Mouse (Mus musculus) forebrain, embryonic 10.5 days (tissue): ENCODE data around the gene Tax1bp3. TPM values are rescaled to one million over a fixed set of nuclear protein-coding genes. Genes with fewer than 3 reads are reported as not detected.

ENCODE experiments used
- DNase-seq: peaks from one replicate; pipeline ENCODE4 v3.0.0-alpha.2; 2017; ENCODE audit warnings: low spot score; ENCODE audit errors: extremely low spot score
- H3K27ac ChIP-seq: fragments of 300-500 bp; sonication (generic); 2 replicates; pipeline ENCODE4 v1.5.1; 2016; ENCODE audit warnings: mild to moderate bottlenecking
- H3K27me3 ChIP-seq: fragments of 300-500 bp; sonication (generic); 2 replicates; pipeline ENCODE4 v1.6.1; 2016; ENCODE audit warnings: mild to moderate bottlenecking; ENCODE audit not compliant: poor library complexity, severe bottlenecking
- H3K36me3 ChIP-seq: fragments of 300-500 bp; sonication (generic); replicated peaks from 2 replicates; pipeline ENCODE4 v1.6.1; 2016; ENCODE audit warnings: mild to moderate bottlenecking, moderate library complexity
- H3K4me1 ChIP-seq: fragments of 300-500 bp; sonication (generic); 2 replicates; pipeline ENCODE4 v1.6.1; 2016
- H3K4me3 ChIP-seq: fragments of 300-500 bp; sonication (generic); 2 replicates; pipeline ENCODE4 v1.5.1; 2016; ENCODE audit warnings: mild to moderate bottlenecking, moderate library complexity
- H3K9me3 ChIP-seq: fragments of 300-500 bp; sonication (generic); 2 replicates; pipeline ENCODE4 v1.6.1; 2016; ENCODE audit warnings: mild to moderate bottlenecking, moderate library complexity
- WGBS: fragments of 180-500 bp; shearing (Covaris S2); methylation state at CpG from one replicate; pipeline ENCODE4 v1.1.7; 2016; 5-methylcytosine and 5-hydroxymethylcytosine counted together
- polyA plus RNA-seq: library from polyadenylated mRNA; unstranded; fragments of >200 nt; fragmentation: Nextera tagmentation; extraction: Ambion mirVana; gene quantifications from 2 replicates; pipeline ENCODE4 v1.2.1, GENCODE M21; 2016

Gene Tax1bp3
- polyA plus RNA-seq, 1 experiment from 2014 or later = 143 TPM

DNA sequence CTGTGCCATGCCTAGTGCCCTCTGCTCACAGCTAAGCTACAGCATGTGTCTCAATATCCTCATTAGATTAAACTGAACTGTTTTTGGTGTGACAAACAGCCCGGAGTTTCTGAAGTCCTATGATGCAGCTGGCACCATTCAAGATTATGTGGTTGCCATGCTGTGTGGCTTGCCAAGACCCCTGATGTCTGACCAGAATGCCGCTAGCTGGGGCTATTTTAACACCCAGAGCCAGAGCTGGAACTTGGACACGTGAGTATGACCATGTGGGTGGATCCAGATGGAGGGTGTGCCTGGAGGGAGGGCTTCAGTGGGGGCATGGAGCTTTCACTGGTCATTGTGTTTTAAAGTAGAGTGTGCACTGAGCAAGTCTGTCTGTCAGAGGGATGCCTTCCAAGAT is 37.1 kb downstream of the Tax1bp3 start:
- 82% methylated on average over 3 of the region's 3 CpGs for WGBS
- H3K27ac ChIP-seq = no peak overlapping the region
- no peaks in the 10 kb centered on the region for H3K27me3 ChIP-seq
- no peaks in the 10 kb centered on the region for H3K4me1 ChIP-seq
- no peak overlapping the region for H3K4me3 ChIP-seq
- no peaks in the 10 kb centered on the region for H3K9me3 ChIP-seq
- H3K36me3 ChIP-seq = no peaks in the 10 kb centered on the region
- no peak for DNase-seq

DNA sequence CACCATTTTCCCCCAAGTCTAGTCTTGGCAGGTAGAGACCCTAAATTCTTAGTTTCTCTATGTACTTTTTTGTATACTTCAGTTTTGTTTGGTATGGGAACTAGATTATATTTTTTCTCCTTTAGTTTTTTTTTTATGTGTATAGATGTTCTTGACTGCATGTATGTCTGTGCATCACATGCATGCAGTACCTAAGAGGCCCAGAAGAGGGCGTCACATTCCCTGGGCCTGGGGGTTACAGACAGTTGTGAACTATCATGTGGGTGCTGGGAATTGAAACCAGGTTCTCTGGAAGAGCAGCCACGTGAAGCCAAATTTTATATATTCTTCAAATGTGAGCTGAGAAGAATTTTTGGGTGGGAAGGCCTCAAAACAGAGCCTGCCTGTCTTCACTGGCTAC is 42.8 kb downstream of the Tax1bp3 start:
- Histone ChIP-seq H3K27ac (no peak overlapping the region), H3K4me1 (no peaks in the 10 kb centered on the region), H3K9me3 (no peaks in the 10 kb centered on the region), H3K36me3 (no peaks in the 10 kb centered on the region), H3K4me3 (no peak overlapping the region), H3K27me3 (no peaks in the 10 kb centered on the region)
- 58% methylated on average over 2 of the region's 2 CpGs for WGBS
- DNase-seq = no peak

DNA sequence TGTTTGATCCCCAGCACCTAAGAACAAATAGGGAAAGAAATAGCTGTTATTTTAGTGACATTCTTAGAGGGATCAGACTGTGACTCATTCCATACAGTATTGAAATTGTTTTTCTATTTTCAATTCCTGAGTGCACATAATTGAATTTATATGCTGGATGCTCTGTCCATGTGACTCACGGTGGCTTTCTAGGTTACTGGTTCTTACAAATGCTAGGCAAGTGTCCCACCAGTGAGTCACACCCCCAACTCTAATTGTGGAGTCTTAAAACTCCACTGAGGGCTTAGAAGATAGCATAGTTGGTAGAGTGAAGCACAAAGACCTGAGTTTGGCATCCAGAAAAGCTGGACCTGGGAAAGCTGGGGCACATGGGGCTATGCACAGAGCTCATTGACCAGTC is 43.8 kb downstream of the Tax1bp3 start:
- H3K9me3 ChIP-seq = no peaks in the 10 kb centered on the region
- 89% methylated on average over 1 of the region's 1 CpGs for WGBS
- H3K36me3 ChIP-seq = no peaks in the 10 kb centered on the region
- no peak overlapping the region for H3K27ac ChIP-seq
- no peaks in the 10 kb centered on the region for H3K27me3 ChIP-seq
- no peaks in the 10 kb centered on the region for H3K4me1 ChIP-seq
- H3K4me3 ChIP-seq = no peak overlapping the region
- DNase-seq = no peak

DNA sequence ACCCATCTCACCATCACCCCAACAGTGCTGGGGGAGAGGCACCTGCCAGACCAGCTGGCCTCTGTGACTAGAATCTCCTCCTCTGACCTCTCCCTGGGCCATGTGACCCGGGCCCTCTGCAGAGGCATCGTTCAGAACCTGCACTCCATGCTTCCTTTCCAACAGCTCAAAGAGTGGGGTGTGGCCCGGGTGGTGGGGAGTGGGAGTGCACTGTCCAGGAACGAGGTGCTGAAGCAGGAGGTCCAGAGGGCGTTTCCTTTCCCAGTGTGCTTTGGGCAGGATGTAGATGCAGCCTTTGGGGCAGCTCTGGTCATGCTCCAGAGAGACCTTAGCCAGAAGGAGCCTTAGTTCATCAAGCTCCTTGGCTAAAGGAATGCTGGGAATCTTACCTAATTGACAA is 46.0 kb downstream of the Tax1bp3 start:
- Histone ChIP-seq H3K9me3 (no peaks in the 10 kb centered on the region), H3K27me3 (no peaks in the 10 kb centered on the region), H3K27ac (no peak overlapping the region), H3K36me3 (no peaks in the 10 kb centered on the region), H3K4me1 (no peaks in the 10 kb centered on the region), H3K4me3 (no peak overlapping the region)
- DNase-seq = no peak
- 55% methylated on average over 5 of the region's 5 CpGs for WGBS

DNA sequence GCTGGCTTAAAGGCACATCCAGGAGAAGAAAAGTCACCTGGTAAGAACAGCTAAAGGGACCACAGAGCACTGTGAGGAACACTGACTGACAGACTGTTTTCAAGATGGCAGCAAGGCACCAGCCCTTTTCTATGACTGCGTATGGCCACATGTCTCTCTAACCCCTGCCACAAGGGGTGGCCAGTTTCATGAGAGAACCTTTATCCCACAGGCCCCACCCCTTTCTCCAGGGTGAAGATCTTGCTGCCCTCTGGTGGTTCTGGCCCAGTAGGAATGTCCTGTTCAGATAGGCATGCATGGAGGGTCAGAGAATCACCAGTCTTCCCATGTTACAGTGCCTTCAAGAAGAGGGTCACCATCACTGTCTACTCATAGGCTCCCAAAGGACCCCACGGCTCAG is 47.1 kb downstream of the Tax1bp3 start:
- Histone ChIP-seq H3K4me1 (no peaks in the 10 kb centered on the region), H3K27ac (no peak overlapping the region), H3K4me3 (no peak overlapping the region), H3K36me3 (no peaks in the 10 kb centered on the region), H3K27me3 (no peaks in the 10 kb centered on the region), H3K9me3 (0 out of 2 replicates have a peak, but pooled peaks cover 2% of the 10 kb centered on the region)
- no peak for DNase-seq
- WGBS = 82% methylated on average over 2 of the region's 2 CpGs

DNA sequence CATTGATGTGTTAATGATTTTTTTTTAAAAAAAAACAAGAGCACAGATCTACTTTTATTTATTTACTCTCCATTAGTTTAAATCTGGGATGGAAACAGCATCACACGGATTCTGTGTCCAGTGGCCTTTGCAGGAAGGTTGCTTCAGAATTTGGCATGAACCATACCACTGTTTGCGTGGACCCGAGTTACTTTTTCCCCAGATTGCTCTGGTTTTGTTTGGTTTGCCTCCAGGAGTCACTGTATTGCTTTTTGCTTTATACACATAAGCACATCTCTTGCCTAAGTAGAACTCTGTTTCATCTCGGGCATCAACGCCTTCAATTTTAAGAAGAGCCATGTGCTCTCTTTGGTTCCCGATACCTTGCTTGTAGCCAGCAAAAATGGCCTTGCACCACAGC is 49.0 kb downstream of the Tax1bp3 start:
- Histone ChIP-seq H3K9me3 (0 out of 2 replicates have a peak, but pooled peaks cover 5% of the 10 kb centered on the region), H3K36me3 (no peaks in the 10 kb centered on the region), H3K27me3 (no peaks in the 10 kb centered on the region), H3K27ac (no peak overlapping the region), H3K4me1 (no peaks in the 10 kb centered on the region), H3K4me3 (no peak overlapping the region)
- WGBS = 93% methylated on average over 6 of the region's 6 CpGs
- DNase-seq = no peak

DNA sequence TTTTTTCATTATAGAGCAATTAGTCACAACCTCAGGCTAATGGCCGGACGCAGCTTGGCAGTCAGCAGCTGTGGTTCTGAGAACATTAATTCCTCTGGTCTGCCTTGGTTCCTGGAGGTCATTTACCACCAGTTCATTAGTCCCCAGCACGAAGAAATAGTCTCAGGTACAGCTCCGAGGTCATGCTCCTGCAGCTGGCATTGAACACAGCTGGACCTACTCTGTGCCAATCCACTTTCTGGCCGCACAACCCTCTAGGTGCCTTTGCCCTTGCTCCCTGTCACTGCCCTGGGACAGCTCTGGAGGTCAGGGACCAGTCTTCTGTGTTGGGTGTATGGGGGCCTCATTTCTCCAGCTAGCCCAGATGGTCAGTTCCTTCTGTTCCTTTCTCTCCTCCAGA is 52.0 kb downstream of the Tax1bp3 start:
- H3K9me3 ChIP-seq = 0 out of 2 replicates have a peak, but pooled peaks cover 5% of the 10 kb centered on the region
- H3K36me3 ChIP-seq = no peaks in the 10 kb centered on the region
- no peak overlapping the region for H3K4me3 ChIP-seq
- no peaks in the 10 kb centered on the region for H3K27me3 ChIP-seq
- WGBS = 89% methylated on average over 5 of the region's 5 CpGs
- no peak for DNase-seq
- H3K27ac ChIP-seq = no peak overlapping the region
- no peaks in the 10 kb centered on the region for H3K4me1 ChIP-seq

DNA sequence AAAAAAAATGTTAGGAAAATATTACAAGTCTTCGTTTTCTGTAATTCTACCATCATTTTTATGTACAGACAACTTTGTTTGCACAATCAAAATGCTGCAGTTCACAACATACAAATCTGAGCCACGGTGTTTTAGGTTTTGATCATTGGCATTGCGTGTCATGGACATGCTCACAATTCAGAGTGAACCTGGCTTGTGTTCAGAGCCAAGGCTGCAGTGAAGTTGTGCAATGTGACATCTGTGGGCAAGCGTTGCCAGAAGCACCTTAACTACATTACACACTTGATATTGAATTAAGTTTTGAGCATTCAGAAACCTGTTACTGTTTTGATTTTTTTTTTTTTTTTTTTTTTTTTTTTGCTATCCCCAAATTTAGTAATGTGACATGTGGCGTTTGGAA is 53.2 kb downstream of the Tax1bp3 start:
- Histone ChIP-seq H3K27ac (no peak overlapping the region), H3K9me3 (0 out of 2 replicates have a peak, but pooled peaks cover 5% of the 10 kb centered on the region), H3K36me3 (no peaks in the 10 kb centered on the region), H3K4me3 (no peak overlapping the region), H3K4me1 (no peaks in the 10 kb centered on the region), H3K27me3 (no peaks in the 10 kb centered on the region)
- DNase-seq = no peak
- WGBS = 92% methylated on average over 5 of the region's 5 CpGs

DNA sequence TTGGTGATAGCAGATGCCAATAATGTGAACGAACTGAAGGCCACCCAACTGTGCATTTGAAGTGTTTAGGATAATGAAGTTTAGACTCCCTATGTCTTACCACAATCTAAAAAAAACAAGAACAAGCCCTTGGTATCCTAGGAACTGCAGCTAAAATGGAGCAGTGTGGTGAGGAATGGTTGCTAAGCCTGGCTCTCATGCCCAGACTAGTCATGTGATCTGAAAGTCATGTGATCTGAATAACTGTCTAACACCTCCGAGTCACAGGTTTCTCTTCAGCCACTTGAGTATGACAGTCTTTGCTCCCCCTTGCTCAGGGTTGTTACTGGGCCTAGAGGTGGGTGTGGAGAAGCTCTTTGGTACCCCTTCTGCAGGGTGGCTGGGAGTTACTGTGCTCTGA is 55.6 kb downstream of the Tax1bp3 start:
- H3K27me3 ChIP-seq = no peaks in the 10 kb centered on the region
- H3K27ac ChIP-seq = no peak overlapping the region
- H3K4me3 ChIP-seq = no peak overlapping the region
- H3K4me1 ChIP-seq = no peaks in the 10 kb centered on the region
- H3K9me3 ChIP-seq = 0 out of 2 replicates have a peak, but pooled peaks cover 5% of the 10 kb centered on the region
- DNase-seq = no peak
- 62% methylated on average over 2 of the region's 2 CpGs for WGBS
- no peaks in the 10 kb centered on the region for H3K36me3 ChIP-seq

Other genes starting within 250 kb of the Tax1bp3 start
- 1.2 and 1.6 TPM in 2 replicates for gene Atp2a3, start 215.9 kb upstream of the Tax1bp3 start, polyA plus RNA-seq
- 1.4 TPM in 2 replicates for gene P2rx1, start 178.0 kb upstream of the Tax1bp3 start, polyA plus RNA-seq
- 4.6 and 5.4 TPM in 2 replicates for gene Camkk1, start 158.1 kb upstream of the Tax1bp3 start, polyA plus RNA-seq
- gene Ncbp3, start 129.3 kb upstream of the Tax1bp3 start, polyA plus RNA-seq = 12.1 and 13.9 TPM in 2 replicates
- 0.45 and 0.54 TPM in 2 replicates for gene Itgae, start 86.5 kb upstream of the Tax1bp3 start, polyA plus RNA-seq
- gene Haspin, start 38.8 kb upstream of the Tax1bp3 start, polyA plus RNA-seq = 25.3 and 28.6 TPM in 2 replicates
- gene P2rx5, start 16.7 kb upstream of the Tax1bp3 start, polyA plus RNA-seq = 0.10 and 0.24 TPM in 2 replicates
- 135 and 138 TPM in 2 replicates for gene Emc6, start within 50 bp of the Tax1bp3 start, polyA plus RNA-seq
- 14.8 and 16.1 TPM in 2 replicates for gene Ctns, start 22.0 kb downstream of the Tax1bp3 start, polyA plus RNA-seq
- 0.69 and 0.81 TPM in 2 replicates for gene Shpk, start 22.4 kb downstream of the Tax1bp3 start, polyA plus RNA-seq
- gene Trpv1, start 57.2 kb downstream of the Tax1bp3 start, polyA plus RNA-seq = not detected in 2 replicates
- 0.02 TPM in 1 of 2 replicates, not detected in the other for gene Trpv3, start 90.3 kb downstream of the Tax1bp3 start, polyA plus RNA-seq
- gene Aspa, start 152.5 kb downstream of the Tax1bp3 start, polyA plus RNA-seq = 0.12 and 0.14 TPM in 2 replicates
- not detected in 2 replicates for gene Gm49340, start 152.7 kb downstream of the Tax1bp3 start, polyA plus RNA-seq
- gene Spata22, start 152.7 kb downstream of the Tax1bp3 start, polyA plus RNA-seq = not detected in 2 replicates
- gene Olfr20, start 173.7 kb downstream of the Tax1bp3 start, polyA plus RNA-seq = not detected in 2 replicates
- gene Olfr376, start 194.2 kb downstream of the Tax1bp3 start, polyA plus RNA-seq = not detected in 2 replicates
- not detected in 2 replicates for gene Olfr1, start 222.5 kb downstream of the Tax1bp3 start, polyA plus RNA-seq